Mouse (Mus musculus) retina, postnatal 1 day (tissue): ENCODE measurements at regions not wholly inside any gene's neighbourhood (a gene's known extent, or its start where the extent isn't known, plus 50 kb on each side); places are given as distances from the start of the nearest gene placed in this dataset.

Experiments used
- DNase-seq: peaks from one replicate; pipeline ENCODE4 v3.0.0-alpha.2; 2012

- peak; percentile 70 for DNase-seq
These were observed 74.8 kb upstream of the Sult1c1 start for GRCm38 (mm10) chr17:54065187-54065795.

GRCm38 (mm10) chr17:54061280-54061679, 70.8 kb upstream of the Sult1c1 start:
- peak; percentile 53 for DNase-seq
